Mouse (Mus musculus) heart, embryonic 14.5 days (tissue): ENCODE data around the gene Mgat2. TPM values are rescaled to one million over a fixed set of nuclear protein-coding genes. Genes with fewer than 3 reads are reported as not detected.
"Not testable (repeated sequence)": the region's sequence is repeated elsewhere in the genome, so short reads cannot be mapped to it uniquely, and the experiment has no call there.

Experiments used
- ATAC-seq: fragments of 200-750 bp; cut with Nextera tagmentation; 2 replicates; pipeline ENCODE4 v1.8.0; 2017; ENCODE audit warnings: low read depth, moderate TSS enrichment; ENCODE audit not compliant: insufficient number of reproducible peaks, insufficient read depth, low FRiP score
- H3K27ac ChIP-seq, 2 experiments: fragments of 200-500 bp in 1 of 2; fragments of 300-500 bp in 1 of 2; sonication (generic) in 1 of 2; replicated peaks in 1 of 2; 2 replicates each; pipeline ENCODE4 v1.5.1; 2012 to 2014; ENCODE audit warnings: low read depth in 2 of 2, low read length in 2 of 2, control low read depth in 1 of 2, mild to moderate bottlenecking in 1 of 2, mixed read lengths in 1 of 2; ENCODE audit not compliant: control insufficient read depth in 1 of 2, insufficient read depth in 1 of 2
- H3K27me3 ChIP-seq: fragments of 300-500 bp; sonication (generic); 2 replicates; pipeline ENCODE4 v1.6.1; 2014; ENCODE audit warnings: mild to moderate bottlenecking, low read length, control low read depth; ENCODE audit not compliant: control insufficient read depth, insufficient read depth
- H3K36me3 ChIP-seq: fragments of 300-500 bp; sonication (generic); 2 replicates; pipeline ENCODE4 v1.6.1; 2014; ENCODE audit warnings: mild to moderate bottlenecking, control low read depth, low read length, mixed read lengths; ENCODE audit not compliant: control insufficient read depth, insufficient read depth
- H3K4me1 ChIP-seq, 2 experiments: fragments of 200-500 bp in 1 of 2; fragments of 300-500 bp in 1 of 2; sonication (generic) in 1 of 2; 2 replicates each; pipeline ENCODE4 v1.6.1; 2012 to 2014; ENCODE audit warnings: low read length in 2 of 2, control low read depth in 1 of 2, mixed read lengths in 1 of 2; ENCODE audit not compliant: control insufficient read depth in 2 of 2, insufficient read depth in 2 of 2
- H3K4me2 ChIP-seq: fragments of 300-500 bp; sonication (generic); 2 replicates; pipeline ENCODE4 v1.6.1; 2014; ENCODE audit warnings: mild to moderate bottlenecking, low read length
- H3K4me3 ChIP-seq, 2 experiments: fragments of 200-500 bp in 1 of 2; fragments of 300-500 bp in 1 of 2; sonication (generic) in 1 of 2; 2 replicates each; pipeline ENCODE4 v1.5.1; 2012 to 2014; ENCODE audit warnings: low read length in 2 of 2, mild to moderate bottlenecking in 2 of 2, control low read depth in 1 of 2, low read depth in 1 of 2, moderate library complexity in 1 of 2; ENCODE audit not compliant: control insufficient read depth in 1 of 2, insufficient read depth in 1 of 2
- H3K9ac ChIP-seq: fragments of 300-500 bp; sonication (generic); 2 replicates; pipeline ENCODE4 v1.6.1; 2014; ENCODE audit warnings: mild to moderate bottlenecking, low read length
- H3K9me3 ChIP-seq: fragments of 300-500 bp; sonication (generic); 2 replicates; pipeline ENCODE4 v1.6.1; 2016; ENCODE audit warnings: low read length, control low read depth; ENCODE audit not compliant: control insufficient read depth
- WGBS: fragments of 180-500 bp; shearing (Covaris S2); extraction: QIAGEN DNeasy Blood & Tissue Kit; methylation state at CpG from one replicate; pipeline ENCODE4 v1.1.7; 2014; 5-methylcytosine and 5-hydroxymethylcytosine counted together
- polyA plus RNA-seq: library from polyadenylated mRNA; unstranded; fragments of >200 nt; fragmentation: Nextera tagmentation; extraction: Ambion mirVana; gene quantifications from 2 replicates; pipeline ENCODE4 v1.2.1, GENCODE M21; 2014

Gene Mgat2
- polyA plus RNA-seq, 1 experiment from 2014 or later = 44.6 TPM

- 83% methylated on average over 4 of the region's 4 CpGs for WGBS
- no peaks in the 10 kb centered on the region for H3K27me3 ChIP-seq
- no peaks in the 10 kb centered on the region for H3K9me3 ChIP-seq
- H3K9ac ChIP-seq = no peak overlapping the region
- no peak overlapping the region for H3K4me2 ChIP-seq
- no peak for ATAC-seq
- H3K27ac ChIP-seq = no peak overlapping the region
- H3K4me3 ChIP-seq = no peak overlapping the region
- H3K4me1 ChIP-seq = peaks cover 3 to 4% of the 10 kb centered on the region in 2 experiments; a peak in 3 of 4 replicates
- H3K36me3 ChIP-seq = peaks cover 22% of the 10 kb centered on the region
Observed at GRCm38 (mm10) chr12:69156436-69156835, 27.5 kb upstream of the Mgat2 start.

- ATAC-seq = no peak
- WGBS = 96% methylated on average over 2 of the region's 2 CpGs
- H3K4me1 ChIP-seq = peaks cover 3 to 4% of the 10 kb centered on the region in 2 experiments; a peak in 3 of 4 replicates
- no peak overlapping the region for H3K4me2 ChIP-seq
- H3K9me3 ChIP-seq = no peaks in the 10 kb centered on the region
- no peak overlapping the region for H3K27ac ChIP-seq
- peaks cover 22% of the 10 kb centered on the region for H3K36me3 ChIP-seq
- H3K27me3 ChIP-seq = no peaks in the 10 kb centered on the region
- no peak overlapping the region for H3K9ac ChIP-seq
- H3K4me3 ChIP-seq = no peak overlapping the region
Observed at GRCm38 (mm10) chr12:69157107-69157506, 26.9 kb upstream of the Mgat2 start.

GRCm38 (mm10) chr12:69158366-69158764 is 25.6 kb upstream of the Mgat2 start:
- under 1% methylated on average over 19 of the region's 19 CpGs for WGBS
- ATAC-seq = no peak; the same call in 1 of the 2 replicates
- H3K4me1 ChIP-seq = peaks cover 3 to 4% of the 10 kb centered on the region in 2 experiments; a peak in 3 of 4 replicates
- H3K36me3 ChIP-seq = peaks cover 22% of the 10 kb centered on the region
- H3K4me2 ChIP-seq = peak overlapping the region; percentile 67
- H3K9me3 ChIP-seq = no peaks in the 10 kb centered on the region
- peak overlapping the region; percentile 97 for H3K9ac ChIP-seq
- peak overlapping the region; percentile 94 to 96 for H3K27ac ChIP-seq
- peak overlapping the region; percentile 78 to 94 for H3K4me3 ChIP-seq
- H3K27me3 ChIP-seq = no peaks in the 10 kb centered on the region

- Histone ChIP-seq H3K36me3 (peaks cover 22% of the 10 kb centered on the region), H3K27ac (peak within 1 kb of the TSS; percentile 94 to 96), H3K4me3 (peak within 1 kb of the TSS; percentile 78 to 94), H3K9ac (peak within 1 kb of the TSS; percentile 97), H3K4me2 (peak within 1 kb of the TSS; percentile 67)
- not testable (repeated sequence) for H3K4me1 ChIP-seq, H3K9me3 ChIP-seq, H3K27me3 ChIP-seq
- peak; percentile 99 for ATAC-seq
- WGBS = 1% methylated on average over 57 of the region's 68 CpGs
Observed at GRCm38 (mm10) chr12:69158765-69159577, 25.0 kb upstream of the Mgat2 start, which contains the start of gene Rps29. Rps29 (minus strand) TSS chr12:69159186.

GRCm38 (mm10) chr12:69159578-69159940 is 24.4 kb upstream of the Mgat2 start:
- H3K27ac ChIP-seq = peak overlapping the region; percentile 66 to 94; a peak in 2 of 4 replicates
- H3K9ac ChIP-seq = no peak overlapping the region; the same call in 1 of the 2 replicates
- ATAC-seq = no peak
- WGBS = 6% methylated on average over 9 of the region's 9 CpGs
- peak overlapping the region; percentile 27 to 78; a peak in 3 of 4 replicates for H3K4me3 ChIP-seq
- H3K36me3 ChIP-seq = peaks cover 22% of the 10 kb centered on the region
- no peaks in the 10 kb centered on the region for H3K27me3 ChIP-seq
- H3K4me1 ChIP-seq = peaks cover 3 to 4% of the 10 kb centered on the region in 2 experiments; a peak in 3 of 4 replicates
- H3K4me2 ChIP-seq = peak overlapping the region; percentile 46
- H3K9me3 ChIP-seq = no peaks in the 10 kb centered on the region

DNA sequence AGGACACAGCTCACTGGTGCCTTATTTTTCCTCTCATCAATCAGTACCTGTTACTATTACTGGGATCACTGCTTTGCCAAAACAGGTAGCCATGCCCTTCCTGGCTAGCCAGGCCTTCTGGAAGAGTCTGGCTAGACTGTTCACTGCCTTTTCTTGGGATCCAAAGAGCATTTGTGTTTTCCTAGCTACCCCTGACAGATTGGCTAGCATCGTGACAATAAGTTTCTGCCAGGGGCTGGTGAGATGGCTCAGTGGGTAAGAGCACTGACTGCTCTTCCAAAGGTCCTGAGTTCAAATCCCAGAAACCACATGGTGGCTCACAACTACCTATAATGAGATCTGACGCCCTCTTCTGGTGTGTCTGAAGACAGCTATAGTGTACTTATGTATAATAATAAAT is 23.3 kb upstream of the Mgat2 start:
- not testable (repeated sequence) for H3K9ac ChIP-seq, H3K9me3 ChIP-seq, H3K27ac ChIP-seq, H3K4me1 ChIP-seq, ATAC-seq, H3K4me3 ChIP-seq, H3K27me3 ChIP-seq, H3K4me2 ChIP-seq
- WGBS = 71% methylated on average over 2 of the region's 2 CpGs
- H3K36me3 ChIP-seq = peaks cover 22% of the 10 kb centered on the region

- not testable (repeated sequence) for H3K4me1 ChIP-seq, H3K4me3 ChIP-seq, H3K36me3 ChIP-seq, H3K9ac ChIP-seq, H3K4me2 ChIP-seq, H3K9me3 ChIP-seq, H3K27me3 ChIP-seq, H3K27ac ChIP-seq, ATAC-seq
- 84% methylated on average over 4 of the region's 4 CpGs for WGBS
Observed at GRCm38 (mm10) chr12:69163586-69163985, 20.4 kb upstream of the Mgat2 start.
